Mouse (Mus musculus) megakaryocyte, adult 5-6 weeks (primary cell): ENCODE data around the gene 1700001K19Rik. TPM values are rescaled to one million over a fixed set of nuclear protein-coding genes. Genes with fewer than 3 reads are reported as not detected.
A peak's percentile ranks its signal among the peaks of the same experiment; 100 is the strongest.
"Not testable (repeated sequence)": the region's sequence is repeated elsewhere in the genome, so short reads cannot be mapped to it uniquely, and the experiment has no call there.

ENCODE experiments used
- ATAC-seq: 2 replicates; pipeline ENCODE4 v1.8.0; 2016; ENCODE audit warnings: mild to moderate bottlenecking, inconsistent platforms; ENCODE audit not compliant: poor library complexity, severe bottlenecking
- total RNA-seq, 2 experiments: library from RNA; stranded (forward) in 1 of 2; stranded (reverse) in 1 of 2; fragments of 153-499, 151-499 nt in 1 of 2; fragments of 221-1000, 200-1000 nt in 1 of 2; gene quantifications; 2 replicates each; pipeline versions ENCODE4 v1.2.3 to v1.2.4; 2015 to 2017

The 1700001K19Rik gene
- total RNA-seq (2015) (not detected in 2 replicates), total RNA-seq (2017) (not detected in 2 replicates)

- ATAC-seq = peak; percentile 57
These were observed at the start of gene 1700001K19Rik for GRCm38 (mm10) chr12:110682561-110683299. 1700001K19Rik (minus strand) TSS chr12:110682619.

GRCm38 (mm10) chr12:110726428-110726827 is 44.0 kb upstream of the 1700001K19Rik start:
- ATAC-seq = no peak

GRCm38 (mm10) chr12:110725489-110725888 is 43.1 kb upstream of the 1700001K19Rik start:
- no peak for ATAC-seq

GRCm38 (mm10) chr12:110725051-110725450 is 42.6 kb upstream of the 1700001K19Rik start:
- ATAC-seq = no peak

- no peak for ATAC-seq
These were observed 33.6 kb upstream of the 1700001K19Rik start for GRCm38 (mm10) chr12:110716004-110716403.

GRCm38 (mm10) chr12:110714215-110714614 is 31.8 kb upstream of the 1700001K19Rik start:
- ATAC-seq = no peak

- peak; percentile 56; the same call in 1 of the 2 replicates for ATAC-seq
These were observed 31.4 kb upstream of the 1700001K19Rik start for GRCm38 (mm10) chr12:110713784-110714183.

GRCm38 (mm10) chr12:110711270-110711669 is 28.9 kb upstream of the 1700001K19Rik start:
- ATAC-seq = no peak

GRCm38 (mm10) chr12:110707451-110707850 is 25.0 kb upstream of the 1700001K19Rik start:
- ATAC-seq = no peak

GRCm38 (mm10) chr12:110706337-110707231 is 24.2 kb upstream of the 1700001K19Rik start:
- ATAC-seq = peak; percentile 88

- ATAC-seq = not testable (repeated sequence)
These were observed 23.0 kb upstream of the 1700001K19Rik start for GRCm38 (mm10) chr12:110705419-110705818.

GRCm38 (mm10) chr12:110703682-110704081 is 21.3 kb upstream of the 1700001K19Rik start:
- ATAC-seq = no peak

- ATAC-seq = peak; percentile 48
These were observed 20.6 kb upstream of the 1700001K19Rik start for GRCm38 (mm10) chr12:110703008-110703471.

GRCm38 (mm10) chr12:110702556-110702955 is 20.1 kb upstream of the 1700001K19Rik start, which contains the start of gene Hsp90aa1:
Hsp90aa1 (minus strand) TSS chr12:110702728.
- no peak for ATAC-seq

- ATAC-seq = 0 out of 2 replicates have a peak, but pooled peaks have one; percentile 9
These were observed 18.9 kb upstream of the 1700001K19Rik start for GRCm38 (mm10) chr12:110701363-110701762.

- ATAC-seq = no peak
These were observed 18.3 kb upstream of the 1700001K19Rik start for GRCm38 (mm10) chr12:110700730-110701129.

GRCm38 (mm10) chr12:110699171-110699547 is 16.7 kb upstream of the 1700001K19Rik start:
- ATAC-seq = no peak

- ATAC-seq = no peak
These were observed 16.2 kb upstream of the 1700001K19Rik start for GRCm38 (mm10) chr12:110698523-110699170.

GRCm38 (mm10) chr12:110698080-110698479 is 15.7 kb upstream of the 1700001K19Rik start:
- ATAC-seq = no peak

GRCm38 (mm10) chr12:110697457-110697856 is 15.0 kb upstream of the 1700001K19Rik start:
- ATAC-seq = no peak

GRCm38 (mm10) chr12:110696975-110697400 is 14.6 kb upstream of the 1700001K19Rik start:
- no peak for ATAC-seq
